Mouse (Mus musculus) lung, adult 2 months (tissue): ENCODE results near the gene Paqr4. TPM values are rescaled to one million over a fixed set of nuclear protein-coding genes. Genes with fewer than 3 reads are reported as not detected.
A peak's percentile ranks its signal among the peaks of the same experiment; 100 is the strongest.
"Not testable (repeated sequence)": the region's sequence is repeated elsewhere in the genome, so short reads cannot be mapped to it uniquely, and the experiment has no call there.

ENCODE experiments used
- DNase-seq: peaks from one replicate; pipeline ENCODE4 v3.0.0; 2022
- H3K4me1 ChIP-seq: fragments of 200-500 bp; 2 replicates; pipeline ENCODE4 v1.6.1; 2011; ENCODE audit warnings: low read length; ENCODE audit not compliant: control insufficient read depth, insufficient read depth
- H3K4me3 ChIP-seq: fragments of 200-500 bp; replicated peaks from 2 replicates; pipeline ENCODE3; 2011; ENCODE audit warnings: low read depth, mild to moderate bottlenecking, control low read depth, low read length; ENCODE audit errors: extremely low read depth
- CTCF ChIP-seq: fragments of 200-500 bp; IDR thresholded peaks from 2 replicates; pipeline ENCODE4 v1.5.1; 2011; ENCODE audit warnings: mild to moderate bottlenecking, low read length, control low read depth; ENCODE audit not compliant: insufficient read depth
- POLR2A ChIP-seq: fragments of 200-500 bp; IDR thresholded peaks from 2 replicates; pipeline ENCODE4 v1.6.1; 2011; ENCODE audit warnings: low read depth, mild to moderate bottlenecking, control low read depth, low read length, borderline replicate concordance; ENCODE audit errors: extremely low read depth
- WGBS: fragments of 180-500 bp; shearing (Covaris S2); methylation state at CpG from one replicate; pipeline ENCODE4 v1.1.7; 2018; 5-methylcytosine and 5-hydroxymethylcytosine counted together
- polyA plus RNA-seq: library from polyadenylated mRNA; depleted of rRNA; stranded (reverse); fragments of >200 nt; gene quantifications from 2 replicates; pipeline ENCODE4 v1.2.3, GENCODE M21; 2012

Paqr4 gene
- polyA plus RNA-seq, 1 experiment, result 59.8 TPM

GRCm38 (mm10) chr17:23774090-23774489 is 33.4 kb upstream of the Paqr4 start:
- H3K4me3 ChIP-seq, result no peak overlapping the region
- H3K4me1 ChIP-seq, result no peaks in the 10 kb centered on the region; the same call in none of the 2 replicates
- TF ChIP-seq CTCF (peak; percentile 94), POLR2A (no peak)
- WGBS, result 3% methylated on average over 12 of the region's 12 CpGs
- DNase-seq, result peak; percentile 82

- no peaks in the 10 kb centered on the region; the same call in none of the 2 replicates for H3K4me1 ChIP-seq
- no peak overlapping the region for H3K4me3 ChIP-seq
- TF ChIP-seq CTCF (no peak), POLR2A (no peak)
- WGBS, result 69% methylated on average over 6 of the region's 6 CpGs
- DNase-seq, result no peak
These were observed 33.0 kb upstream of the Paqr4 start for GRCm38 (mm10) chr17:23773676-23774075.

- not testable (repeated sequence) for H3K4me3 ChIP-seq, DNase-seq, H3K4me1 ChIP-seq
- 76% methylated on average over 2 of the region's 2 CpGs for WGBS
These were observed 31.5 kb upstream of the Paqr4 start for GRCm38 (mm10) chr17:23772219-23772556.

- WGBS, result 3% methylated on average over 57 of the region's 58 CpGs
- peak; percentile 96 for DNase-seq
- Histone ChIP-seq H3K4me1 (no peaks in the 10 kb centered on the region; the same call in none of the 2 replicates), H3K4me3 (peak within 1 kb of the TSS; percentile 67)
- TF ChIP-seq POLR2A (0 out of 2 replicates have a peak, but pooled peaks have one; percentile 27), CTCF (no peak)
These were observed 30.9 kb upstream of the Paqr4 start, which contains the start of gene Flywch1 for GRCm38 (mm10) chr17:23771284-23772218. Flywch1 (minus strand) TSS chr17:23771602.

GRCm38 (mm10) chr17:23770896-23771283 is 30.2 kb upstream of the Paqr4 start:
- Histone ChIP-seq H3K4me3 (peak overlapping the region; percentile 67), H3K4me1 (no peaks in the 10 kb centered on the region; the same call in none of the 2 replicates)
- no peak for DNase-seq
- no peak for TF ChIP-seq POLR2A
- no peak for TF ChIP-seq CTCF
- 2% methylated on average over 19 of the region's 19 CpGs for WGBS

- no peak for DNase-seq
- Histone ChIP-seq H3K4me3 (peak overlapping the region; percentile 67), H3K4me1 (no peaks in the 10 kb centered on the region; the same call in none of the 2 replicates)
- WGBS, result 39% methylated on average over 2 of the region's 2 CpGs
- TF ChIP-seq POLR2A (no peak), CTCF (no peak)
These were observed 29.8 kb upstream of the Paqr4 start for GRCm38 (mm10) chr17:23770493-23770892.

GRCm38 (mm10) chr17:23762976-23763375 is 22.3 kb upstream of the Paqr4 start:
- 85% methylated on average over 11 of the region's 11 CpGs for WGBS
- no peaks in the 10 kb centered on the region for H3K4me1 ChIP-seq
- no peak for TF ChIP-seq POLR2A
- TF ChIP-seq CTCF, result no peak
- DNase-seq, result no peak
- H3K4me3 ChIP-seq, result no peak overlapping the region

GRCm38 (mm10) chr17:23761155-23761554 is 20.5 kb upstream of the Paqr4 start:
- no peaks in the 10 kb centered on the region for H3K4me1 ChIP-seq
- no peak for TF ChIP-seq POLR2A
- no peak for TF ChIP-seq CTCF
- no peak overlapping the region for H3K4me3 ChIP-seq
- WGBS, result 96% methylated on average over 3 of the region's 3 CpGs
- no peak for DNase-seq

GRCm38 (mm10) chr17:23760231-23760630 is 19.6 kb upstream of the Paqr4 start:
- WGBS, result 93% methylated on average over 9 of the region's 9 CpGs
- DNase-seq, result no peak
- Histone ChIP-seq H3K4me1 (no peaks in the 10 kb centered on the region), H3K4me3 (no peak overlapping the region)
- TF ChIP-seq POLR2A, result no peak
- no peak for TF ChIP-seq CTCF

- 91% methylated on average over 8 of the region's 8 CpGs for WGBS
- TF ChIP-seq POLR2A, result no peak
- TF ChIP-seq CTCF, result no peak
- H3K4me1 ChIP-seq, result no peaks in the 10 kb centered on the region
- no peak overlapping the region for H3K4me3 ChIP-seq
- no peak for DNase-seq
These were observed 18.1 kb upstream of the Paqr4 start for GRCm38 (mm10) chr17:23758801-23759200.
